ENCODE assay signal across 9 mouse cellular contexts in genomic region chr7:127014993-127015392, GRCm38 (mm10). TPM values are rescaled to one million over a fixed set of nuclear protein-coding genes. Genes with fewer than 3 reads are reported as not detected.
DNase-seq lines count a peak whose midpoint lies in the region; ATAC-seq lines count a peak whose summit lies in the region.
"Had no signal": no experiment of that assay in that cellular context is flagged by ENCODE, and none has a peak within 500 bp of the region (broad histone marks: within the 10 kb centered on the region; RNA-seq: fewer than 3 reads in every experiment).

No protein-coding gene starts in this region.

- peaks cover 60% of the 10 kb centered on the region for H3K79me2 ChIP-seq in macrophage (ENCODE audit: inconsistent target)

- H3K9ac ChIP-seq in forebrain, embryonic 12.5 days, result 0 out of 2 replicates have a peak overlapping the region, but pooled peaks have one; percentile 94
- no peak overlapping the region for H3K9ac ChIP-seq in forebrain, embryonic 15.5 days (replicated peaks)
- H3K9ac ChIP-seq in liver, embryonic 11.5 days (ENCODE audit: low read depth, low read length), result no peak overlapping the region
- H3K9ac ChIP-seq in embryonic facial prominence, embryonic 14.5 days (ENCODE audit: low read depth, low read length), result peak overlapping the region; percentile 80; the same call in 1 of the 2 replicates

- H3K36me3 ChIP-seq in forebrain, embryonic 12.5 days (replicated peaks), result peaks cover 38% of the 10 kb centered on the region
- peaks cover 17% of the 10 kb centered on the region for H3K36me3 ChIP-seq in forebrain, embryonic 15.5 days
- H3K36me3 ChIP-seq in liver, embryonic 11.5 days (ENCODE audit: control insufficient read depth, insufficient read depth, low read length), result peaks cover 13% of the 10 kb centered on the region
- H3K36me3 ChIP-seq in embryonic facial prominence, embryonic 14.5 days (ENCODE audit: control insufficient read depth, insufficient read depth, low read length), result peaks cover 40% of the 10 kb centered on the region
- no peaks in the 10 kb centered on the region for H3K36me3 ChIP-seq in macrophage (ENCODE audit: inconsistent target)

- H3K27me3 ChIP-seq in forebrain, embryonic 12.5 days, result no peaks in the 10 kb centered on the region
- H3K27me3 ChIP-seq in forebrain, embryonic 15.5 days, result no peaks in the 10 kb centered on the region
- H3K27me3 ChIP-seq in liver, embryonic 11.5 days (replicated peaks; ENCODE audit: control insufficient read depth, insufficient read depth, low read length), result no peaks in the 10 kb centered on the region
- no peaks in the 10 kb centered on the region for H3K27me3 ChIP-seq in embryonic facial prominence, embryonic 14.5 days (replicated peaks; ENCODE audit: control insufficient read depth, insufficient read depth, low read length)

- DNase-seq in liver, embryonic 11.5 days (ENCODE audit: low spot score), result no peak
- no peak for DNase-seq in liver
- DNase-seq in embryonic facial prominence, embryonic 14.5 days (ENCODE audit: low spot score), result no peak
- no peak for DNase-seq in ovary, postnatal 36 days (ENCODE audit: low spot score)
- no peak for DNase-seq in layer of hippocampus, postnatal 36 days

- H3K27ac ChIP-seq in forebrain, embryonic 12.5 days, result no peak overlapping the region
- no peak overlapping the region for H3K27ac ChIP-seq in forebrain, embryonic 15.5 days (replicated peaks)
- H3K27ac ChIP-seq in liver, embryonic 11.5 days (ENCODE audit: low read depth, low read length), result no peak overlapping the region
- no peak overlapping the region for H3K27ac ChIP-seq in embryonic facial prominence, embryonic 14.5 days (replicated peaks; ENCODE audit: low read depth, low read length)
- peak overlapping the region; percentile 93; the same call in 1 of the 2 replicates for H3K27ac ChIP-seq in macrophage

- no peak overlapping the region for H3K4me3 ChIP-seq in forebrain, embryonic 12.5 days (replicated peaks)
- H3K4me3 ChIP-seq in forebrain, embryonic 15.5 days, result no peak overlapping the region
- no peak overlapping the region; the same call in 1 of the 2 replicates for H3K4me3 ChIP-seq in liver, embryonic 11.5 days (ENCODE audit: low read depth, low read length)
- no peak overlapping the region for H3K4me3 ChIP-seq in embryonic facial prominence, embryonic 14.5 days (ENCODE audit: low read depth, low read length)
- peak overlapping the region; percentile 88; the same call in 1 of the 2 replicates for H3K4me3 ChIP-seq in macrophage (ENCODE audit: inconsistent target)

- peaks cover 54% of the 10 kb centered on the region for H3K4me1 ChIP-seq in forebrain, embryonic 12.5 days
- peaks cover 49% of the 10 kb centered on the region for H3K4me1 ChIP-seq in forebrain, embryonic 15.5 days
- peaks cover 37% of the 10 kb centered on the region for H3K4me1 ChIP-seq in liver, embryonic 11.5 days (replicated peaks; ENCODE audit: control insufficient read depth, insufficient read depth, low read length)
- peaks cover 26% of the 10 kb centered on the region for H3K4me1 ChIP-seq in embryonic facial prominence, embryonic 14.5 days (ENCODE audit: control insufficient read depth, insufficient read depth, low read length)

- no peak for ATAC-seq in forebrain, embryonic 12.5 days (ENCODE audit: low FRiP score)
- ATAC-seq in forebrain, embryonic 15.5 days (replicated peaks), result no peak
- no peak for ATAC-seq in liver, embryonic 11.5 days (replicated peaks; ENCODE audit: low FRiP score)
- ATAC-seq in embryonic facial prominence, embryonic 14.5 days (ENCODE audit: low read depth), result no peak

- H3K4me2 ChIP-seq in forebrain, embryonic 12.5 days, result peak overlapping the region; percentile 92
- H3K4me2 ChIP-seq in forebrain, embryonic 15.5 days (replicated peaks), result no peak overlapping the region
- H3K4me2 ChIP-seq in liver, embryonic 11.5 days, result peak overlapping the region; percentile 98
- H3K4me2 ChIP-seq in embryonic facial prominence, embryonic 14.5 days (ENCODE audit: low read depth, low read length), result peak overlapping the region; percentile 48; the same call in 1 of the 2 replicates

- WGBS in forebrain, embryonic 12.5 days, result 93% methylated on average over 12 of the region's 12 CpGs
- 94% methylated on average over 12 of the region's 12 CpGs for WGBS in forebrain, embryonic 15.5 days
- 92% methylated on average over 12 of the region's 12 CpGs for WGBS in liver, embryonic 11.5 days
- 90% methylated on average over 12 of the region's 12 CpGs for WGBS in embryonic facial prominence, embryonic 14.5 days
- 95% methylated on average over 12 of the region's 12 CpGs for WGBS in macrophage (ENCODE audit: missing documents)

- H3K9me3 ChIP-seq in forebrain, embryonic 12.5 days, result no peaks in the 10 kb centered on the region
- H3K9me3 ChIP-seq in forebrain, embryonic 15.5 days, result no peaks in the 10 kb centered on the region
- H3K9me3 ChIP-seq in liver, embryonic 11.5 days (ENCODE audit: control insufficient read depth, low read length), result no peaks in the 10 kb centered on the region
- no peaks in the 10 kb centered on the region for H3K9me3 ChIP-seq in embryonic facial prominence, embryonic 14.5 days (ENCODE audit: control insufficient read depth, low read length)

RNA-seq across cellular contexts. Expression of gene Mvp, which starts 0.6 kb away (rescaled TPM):
- 4.2 and 4.6 TPM in 2 replicates for polyA plus RNA-seq in forebrain, embryonic 12.5 days (2016; fragmentation: Nextera tagmentation; extraction: Ambion mirVana)
- polyA plus RNA-seq in forebrain, embryonic 15.5 days (2015; fragmentation: Nextera tagmentation; extraction: Ambion mirVana), result 3.0 and 3.5 TPM in 2 replicates
- 8.3 and 9.4 TPM in 2 replicates for polyA plus RNA-seq in liver, embryonic 11.5 days (2014; fragmentation: Nextera tagmentation; extraction: Ambion mirVana)
- 9.5 and 9.9 TPM in 2 replicates for polyA plus RNA-seq in embryonic facial prominence, embryonic 14.5 days (2014; fragmentation: Nextera tagmentation; extraction: Ambion mirVana)
- 100 to 1,000 TPM in 24 of 26 experiments, 10 to 100 TPM in 2; 88.0 to 236 (median 160) TPM for total RNA-seq in macrophage (2018; cell fraction: chromatin; rRNA removed)
- total RNA-seq in macrophage (2018; cell fraction: cytosol; rRNA removed), result 100 to 1,000 TPM; 107 to 189 (median 138) TPM
- total RNA-seq in macrophage (2018; cell fraction: nucleus; rRNA removed), result 100 to 1,000 TPM in 25 of 26 experiments, 10 to 100 TPM in 1; 88.8 to 249 (median 167) TPM
- polyA plus RNA-seq in macrophage (2018), result 88.1 to 116 TPM (median 99.9 TPM) in 3 replicates
- total RNA-seq in layer of hippocampus, postnatal 36 days (2021), result 1 to 10 TPM; 7.2 to 8.4 TPM

RNA-seq across cellular contexts. Expression of gene Pagr1b, which starts 1.3 kb away (rescaled TPM):
- 0.38 and 0.56 TPM in 2 replicates for polyA plus RNA-seq in forebrain, embryonic 12.5 days (2016; fragmentation: Nextera tagmentation; extraction: Ambion mirVana)
- polyA plus RNA-seq in forebrain, embryonic 15.5 days (2015; fragmentation: Nextera tagmentation; extraction: Ambion mirVana), result not detected in 2 replicates
- polyA plus RNA-seq in liver, embryonic 11.5 days (2014; fragmentation: Nextera tagmentation; extraction: Ambion mirVana), result 0.41 TPM in 1 of 2 replicates, not detected in the other
- polyA plus RNA-seq in embryonic facial prominence, embryonic 14.5 days (2014; fragmentation: Nextera tagmentation; extraction: Ambion mirVana), result 0.39 TPM in 1 of 2 replicates, not detected in the other
- total RNA-seq in macrophage (2018; cell fraction: chromatin; rRNA removed), result 1 to 10 TPM in 20 of 26 experiments, not detected in 6; 1.9 to 9.3 (median 4.3) TPM
- 1 to 10 TPM in 13 of 26 experiments, under 1 TPM in 7, not detected in 6; 0.32 to 3.0 (median 1.8) TPM for total RNA-seq in macrophage (2018; cell fraction: cytosol; rRNA removed)
- total RNA-seq in macrophage (2018; cell fraction: nucleus; rRNA removed), result 10 to 100 TPM in 2 of 26 experiments, 1 to 10 TPM in 14, not detected in 10; 1.2 to 14.7 (median 3.1) TPM
- polyA plus RNA-seq in macrophage (2018), result 1.4 to 5.2 TPM in 2 of 3 replicates, not detected in the other
- under 1 TPM in 1 of 2 experiments, not detected in 1; 0.90 TPM for total RNA-seq in layer of hippocampus, postnatal 36 days (2021)
- total RNA-seq: left cerebral cortex, adult 18-20 months had no signal

RNA-seq across cellular contexts. Expression of gene Pagr1a, which starts 2.2 kb away (rescaled TPM):
- 51.4 and 66.8 TPM in 2 replicates for polyA plus RNA-seq in forebrain, embryonic 12.5 days (2016; fragmentation: Nextera tagmentation; extraction: Ambion mirVana)
- polyA plus RNA-seq in forebrain, embryonic 15.5 days (2015; fragmentation: Nextera tagmentation; extraction: Ambion mirVana), result 32.2 and 40.4 TPM in 2 replicates
- polyA plus RNA-seq in liver, embryonic 11.5 days (2014; fragmentation: Nextera tagmentation; extraction: Ambion mirVana), result 45.6 and 75.0 TPM in 2 replicates
- polyA plus RNA-seq in embryonic facial prominence, embryonic 14.5 days (2014; fragmentation: Nextera tagmentation; extraction: Ambion mirVana), result 12.8 and 30.5 TPM in 2 replicates
- total RNA-seq in macrophage (2018; cell fraction: chromatin; rRNA removed), result 10 to 100 TPM in 4 of 26 experiments, 1 to 10 TPM in 5, not detected in 17; 2.7 to 16.1 (median 9.6) TPM
- 10 to 100 TPM in 20 of 26 experiments, 1 to 10 TPM in 6; 4.4 to 37.7 (median 16.9) TPM for total RNA-seq in macrophage (2018; cell fraction: cytosol; rRNA removed)
- 10 to 100 TPM in 6 of 26 experiments, 1 to 10 TPM in 7, not detected in 13; 1.5 to 20.5 (median 7.7) TPM for total RNA-seq in macrophage (2018; cell fraction: nucleus; rRNA removed)
- 1.1 to 15.9 TPM (median 13.4 TPM) in 3 replicates for polyA plus RNA-seq in macrophage (2018)
- total RNA-seq in layer of hippocampus, postnatal 36 days (2021), result 10 to 100 TPM; 10.4 to 16.2 TPM

RNA-seq across cellular contexts. Expression of gene Gm42742, which starts 5.9 kb away (rescaled TPM):
- polyA plus RNA-seq in forebrain, embryonic 12.5 days (2016; fragmentation: Nextera tagmentation; extraction: Ambion mirVana), result 53.3 and 75.4 TPM in 2 replicates
- 67.9 and 75.6 TPM in 2 replicates for polyA plus RNA-seq in forebrain, embryonic 15.5 days (2015; fragmentation: Nextera tagmentation; extraction: Ambion mirVana)
- polyA plus RNA-seq in liver, embryonic 11.5 days (2014; fragmentation: Nextera tagmentation; extraction: Ambion mirVana), result 19.8 and 52.9 TPM in 2 replicates
- 53.5 and 66.6 TPM in 2 replicates for polyA plus RNA-seq in embryonic facial prominence, embryonic 14.5 days (2014; fragmentation: Nextera tagmentation; extraction: Ambion mirVana)
- 10 to 100 TPM in 15 of 26 experiments, 1 to 10 TPM in 9, under 1 TPM in 1, not detected in 1; 0.36 to 36.4 (median 12.7) TPM for total RNA-seq in macrophage (2018; cell fraction: chromatin; rRNA removed)
- total RNA-seq in macrophage (2018; cell fraction: cytosol; rRNA removed), result 10 to 100 TPM in 22 of 26 experiments, 1 to 10 TPM in 4; 1.8 to 40.9 (median 20.4) TPM
- 10 to 100 TPM in 21 of 26 experiments, 1 to 10 TPM in 5; 7.5 to 42.8 (median 18.3) TPM for total RNA-seq in macrophage (2018; cell fraction: nucleus; rRNA removed)
- polyA plus RNA-seq in macrophage (2018), result 15.3 to 31.9 TPM (median 18.2 TPM) in 3 replicates
- total RNA-seq in layer of hippocampus, postnatal 36 days (2021), result 10 to 100 TPM; 68.6 to 82.2 TPM

RNA-seq across cellular contexts. Expression of gene Prrt2, which starts 6.0 kb away (rescaled TPM):
- 5.0 and 6.5 TPM in 2 replicates for polyA plus RNA-seq in forebrain, embryonic 12.5 days (2016; fragmentation: Nextera tagmentation; extraction: Ambion mirVana)
- polyA plus RNA-seq in forebrain, embryonic 15.5 days (2015; fragmentation: Nextera tagmentation; extraction: Ambion mirVana), result 18.0 and 19.8 TPM in 2 replicates
- 4.5 and 5.4 TPM in 2 replicates for polyA plus RNA-seq in liver, embryonic 11.5 days (2014; fragmentation: Nextera tagmentation; extraction: Ambion mirVana)
- 19.5 and 21.6 TPM in 2 replicates for polyA plus RNA-seq in embryonic facial prominence, embryonic 14.5 days (2014; fragmentation: Nextera tagmentation; extraction: Ambion mirVana)
- 1 to 10 TPM in 3 of 26 experiments, under 1 TPM in 10, not detected in 13; 0.21 to 3.0 (median 0.60) TPM for total RNA-seq in macrophage (2018; cell fraction: chromatin; rRNA removed)
- not detected for total RNA-seq in macrophage (2018; cell fraction: cytosol; rRNA removed)
- total RNA-seq in macrophage (2018; cell fraction: nucleus; rRNA removed), result 1 to 10 TPM in 2 of 26 experiments, under 1 TPM in 9, not detected in 15; 0.30 to 1.6 (median 0.85) TPM
- not detected in 3 replicates for polyA plus RNA-seq in macrophage (2018)
- total RNA-seq in layer of hippocampus, postnatal 36 days (2021), result 100 to 1,000 TPM; 229 to 233 TPM

Comparison
In these comparisons a context has a peak if more than half of its experiments do, and no peak if none do; other contexts are left out.
1. H3K9ac ChIP-seq: peak in forebrain, embryonic 12.5 days (single experiment) and embryonic facial prominence, embryonic 14.5 days (single experiment); none in forebrain, embryonic 15.5 days (single experiment) and liver, embryonic 11.5 days (single experiment).